Mouse (Mus musculus): ENCODE measurements around the gene Gm10024. TPM values are rescaled to one million over a fixed set of nuclear protein-coding genes. Genes with fewer than 3 reads are reported as not detected.
"Not testable (repeated sequence)": the region's sequence is repeated elsewhere in the genome, so short reads cannot be mapped to it uniquely, and the experiment has no call there.

Gm10024 gene
- total RNA-seq, 2 experiments from 2014 or later = not detected

GRCm38 (mm10) chr10:77697133-77697532 is 14.1 kb upstream of the Gm10024 start, which contains the start of gene Gm9508:
Gene Gm9508, minus strand, starts transcription at chr10:77697233.
- no peak within 1 kb of the TSS for H3K4me3 ChIP-seq
- TF ChIP-seq CTCF (IDR thresholded peaks at IDR 0.05) = no peak
- DNase-seq = no peak
- H3K27ac ChIP-seq = no peak within 1 kb of the TSS
- intact Hi-C loops (cut with DNase I) = no loop called here

- TF ChIP-seq CTCF (IDR thresholded peaks at IDR 0.05) = no peak
- no peak for DNase-seq
- H3K27ac ChIP-seq = no peak within 1 kb of the TSS
- no peak within 1 kb of the TSS for H3K4me3 ChIP-seq
- intact Hi-C loops (cut with DNase I) = no loop called here
Measured at GRCm38 (mm10) chr10:77706326-77706725, 4.9 kb upstream of the Gm10024 start, which contains the start of gene Gm10272. Gene Gm10272, plus strand, starts transcription at chr10:77706626.

GRCm38 (mm10) chr10:77709831-77710230 is 1.4 kb upstream of the Gm10024 start:
- Histone ChIP-seq H3K4me3 (no peak overlapping the region), H3K27ac (no peak overlapping the region)
- intact Hi-C loops (cut with DNase I) = no loop called here
- TF ChIP-seq CTCF (IDR thresholded peaks at IDR 0.05) = no peak
- DNase-seq = no peak

GRCm38 (mm10) chr10:77713734-77714133 is 2.5 kb downstream of the Gm10024 start:
- Histone ChIP-seq H3K4me3 (no peak overlapping the region), H3K27ac (no peak overlapping the region)
- intact Hi-C loops (cut with DNase I) = no loop called here
- no peak for TF ChIP-seq CTCF (IDR thresholded peaks at IDR 0.05)
- DNase-seq = no peak

- intact Hi-C loops (cut with DNase I) = no loop called here
- Histone ChIP-seq H3K4me3 (no peak within 1 kb of the TSS), H3K27ac (no peak within 1 kb of the TSS)
- TF ChIP-seq CTCF (IDR thresholded peaks at IDR 0.05) = no peak
- no peak for DNase-seq
Measured at GRCm38 (mm10) chr10:77715507-77715906, 4.2 kb downstream of the Gm10024 start, which contains the start of gene Gm10142. Gene Gm10142, plus strand, starts transcription at chr10:77715807.

- intact Hi-C loops (cut with DNase I) = not testable (repeated sequence)
Measured at GRCm38 (mm10) chr10:77720299-77720698, 9.0 kb downstream of the Gm10024 start, which contains the start of gene Krtap12-1. Gene Krtap12-1, plus strand, starts transcription at chr10:77720599.

GRCm38 (mm10) chr10:77724855-77725254 is 13.6 kb downstream of the Gm10024 start:
- Histone ChIP-seq H3K27ac (no peak overlapping the region), H3K4me3 (no peak overlapping the region)
- intact Hi-C loops (cut with DNase I) = no loop called here
- no peak for TF ChIP-seq CTCF (IDR thresholded peaks at IDR 0.05)
- DNase-seq = no peak

More at GRCm38 (mm10) chr10:77720299-77720698, 9.0 kb downstream of the Gm10024 start, which contains the start of gene Krtap12-1:
- not testable (repeated sequence) for H3K27ac ChIP-seq, DNase-seq, H3K4me3 ChIP-seq

GRCm38 (mm10) chr10:77726186-77726585 is 14.9 kb downstream of the Gm10024 start, which contains the start of gene Gm10100:
Gene Gm10100, plus strand, starts transcription at chr10:77726486.
- intact Hi-C loops (cut with DNase I) = no loop called here
- TF ChIP-seq CTCF (IDR thresholded peaks at IDR 0.05) = no peak
- Histone ChIP-seq H3K4me3 (no peak within 1 kb of the TSS), H3K27ac (no peak within 1 kb of the TSS)
- no peak for DNase-seq

GRCm38 (mm10) chr10:77728280-77728679 is 17.0 kb downstream of the Gm10024 start:
- DNase-seq = no peak
- intact Hi-C loops (cut with DNase I) = no loop called here
- peak; percentile 29 for TF ChIP-seq CTCF (IDR thresholded peaks at IDR 0.05)
- Histone ChIP-seq H3K27ac (no peak overlapping the region), H3K4me3 (no peak overlapping the region)

GRCm38 (mm10) chr10:77729241-77729640 is 18.0 kb downstream of the Gm10024 start:
- H3K4me3 ChIP-seq = no peak overlapping the region
- DNase-seq = no peak
- peak; percentile 35 for TF ChIP-seq CTCF (IDR thresholded peaks at IDR 0.05)
- no peak overlapping the region for H3K27ac ChIP-seq
- intact Hi-C loops (cut with DNase I) = no loop called here

GRCm38 (mm10) chr10:77735928-77736327 is 24.7 kb downstream of the Gm10024 start:
- TF ChIP-seq CTCF (IDR thresholded peaks at IDR 0.05) = no peak
- Histone ChIP-seq H3K27ac (no peak overlapping the region), H3K4me3 (no peak overlapping the region)
- no peak for DNase-seq
- intact Hi-C loops (cut with DNase I) = no loop called here

GRCm38 (mm10) chr10:77738929-77739328 is 27.7 kb downstream of the Gm10024 start:
- Histone ChIP-seq H3K27ac (no peak overlapping the region), H3K4me3 (no peak overlapping the region)
- intact Hi-C loops (cut with DNase I) = no loop called here
- TF ChIP-seq CTCF (IDR thresholded peaks at IDR 0.05) = no peak
- DNase-seq = no peak

- intact Hi-C loops (cut with DNase I); H3K27ac ChIP-seq; H3K4me3 ChIP-seq; DNase-seq: not testable (repeated sequence)
Measured at GRCm38 (mm10) chr10:77741924-77742688, 30.8 kb downstream of the Gm10024 start, which contains the start of gene Gm18596. Gene Gm18596, minus strand, starts transcription at chr10:77742638.

- intact Hi-C loops (cut with DNase I) = loop anchor here (1.0 kb wide), 1 partner anchor 13 kb away; no protein-coding TSS in a partner anchor
- not testable (repeated sequence) for DNase-seq, H3K4me3 ChIP-seq, H3K27ac ChIP-seq
Measured at GRCm38 (mm10) chr10:77750686-77751085, 39.4 kb downstream of the Gm10024 start.

GRCm38 (mm10) chr10:77751254-77751653 is 40.0 kb downstream of the Gm10024 start, which contains the start of gene Gm9736:
Gene Gm9736, minus strand, starts transcription at chr10:77751354.
- not testable (repeated sequence) for H3K27ac ChIP-seq, H3K4me3 ChIP-seq, DNase-seq
- intact Hi-C loops (cut with DNase I) = loop anchor here (1.0 kb wide), 1 partner anchor 12 kb away; no protein-coding TSS in a partner anchor

Measured in gastrocnemius, adult 2 months (tissue).